Mouse (Mus musculus) yolk sac, embryonic 10.5 days (tissue): Measurements from ENCODE around the gene Abhd4.

Source experiments
- DNase-seq: peaks from one replicate; pipeline ENCODE4 v3.0.0-alpha.2; 2017; ENCODE audit warnings: low spot score

The Abhd4 gene

GRCm38 (mm10) chr14:54284839-54285238, 30.9 kb downstream of the Abhd4 start, which contains the start of gene Olfr49:
Gene Olfr49, minus strand, starts transcription at chr14:54284939.
- DNase-seq, result no peak

GRCm38 (mm10) chr14:54300136-54300535, 46.1 kb downstream of the Abhd4 start:
- no peak for DNase-seq

- DNase-seq, result no peak
Observed at GRCm38 (mm10) chr14:54300676-54301075, 46.7 kb downstream of the Abhd4 start.

- DNase-seq, result no peak
Observed at GRCm38 (mm10) chr14:54311763-54312162, 57.8 kb downstream of the Abhd4 start.
